23 mouse cellular contexts compared by ENCODE assay signal in the genomic region with DNA sequence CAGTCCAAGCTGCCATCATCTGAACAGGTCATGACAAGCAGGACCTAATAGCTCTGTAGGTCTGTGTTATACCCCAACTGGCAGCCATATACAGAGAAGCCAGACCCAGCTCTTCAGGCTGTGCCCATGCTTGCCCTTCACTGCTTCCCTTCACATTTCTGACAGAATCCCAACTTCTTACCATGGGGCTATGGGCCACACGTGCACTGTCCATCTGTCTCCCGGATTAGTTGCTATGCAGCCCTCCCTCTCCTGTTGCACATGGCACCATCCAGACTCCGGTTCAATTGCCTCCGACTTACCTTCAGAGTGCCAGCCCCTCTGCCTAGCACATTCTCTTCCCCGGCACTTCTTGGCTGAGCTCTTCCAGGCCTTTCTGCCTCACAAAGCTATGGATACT.
DNase-seq lines count a peak whose midpoint lies in the region; ATAC-seq and TF ChIP-seq lines count a peak whose summit lies in the region.
"Had no signal": no experiment of that assay in that cellular context is flagged by ENCODE, and none has a peak within 500 bp of the region (broad histone marks: within the 10 kb centered on the region; RNA-seq: fewer than 3 reads in every experiment).

No protein-coding gene starts in this region.

- no peak overlapping the region for H3K4me2 ChIP-seq in hindbrain, postnatal 0 days (ENCODE audit: low read depth, low read length)
- H3K4me2 ChIP-seq in hindbrain, embryonic 11.5 days (replicated peaks; ENCODE audit: low read depth, low read length): no peak overlapping the region
- no peak overlapping the region for H3K4me2 ChIP-seq in limb, embryonic 15.5 days
- H3K4me2 ChIP-seq: embryonic facial prominence, embryonic 12.5 days; forebrain, embryonic 13.5 days; forebrain, embryonic 15.5 days had no signal

- H3K27me3 ChIP-seq in hindbrain, postnatal 0 days (ENCODE audit: insufficient read depth, low read length): no peaks in the 10 kb centered on the region
- H3K27me3 ChIP-seq in hindbrain, embryonic 11.5 days (ENCODE audit: control insufficient read depth, insufficient read depth, low read length): no peaks in the 10 kb centered on the region
- H3K27me3 ChIP-seq in limb, embryonic 15.5 days: no peaks in the 10 kb centered on the region
- H3K27me3 ChIP-seq in limb, embryonic 10.5 days (ENCODE audit: low read depth, poor library complexity, severe bottlenecking): no peaks in the 10 kb centered on the region
- H3K27me3 ChIP-seq: CH12.LX; embryonic facial prominence, embryonic 12.5 days; forebrain, embryonic 13.5 days; forebrain, embryonic 15.5 days; Patski had no signal

- no peak overlapping the region for H3K9ac ChIP-seq in hindbrain, postnatal 0 days (replicated peaks; ENCODE audit: low read length)
- H3K9ac ChIP-seq in hindbrain, embryonic 11.5 days (ENCODE audit: low read depth, low read length): no peak overlapping the region
- H3K9ac ChIP-seq in limb, embryonic 15.5 days: no peak overlapping the region
- H3K9ac ChIP-seq: embryonic facial prominence, embryonic 12.5 days; forebrain, embryonic 13.5 days; forebrain, embryonic 15.5 days; forebrain, postnatal 0 days had no signal

- no peak for ATAC-seq in cerebellum, adult (ENCODE audit: insufficient number of reproducible peaks, low FRiP score, low TSS enrichment)
- ATAC-seq in hindbrain, postnatal 0 days: 0 out of 2 replicates have a peak, but pooled peaks have one; percentile 29
- no peak for ATAC-seq in hindbrain, embryonic 11.5 days (ENCODE audit: low FRiP score)
- ATAC-seq in limb, embryonic 15.5 days (ENCODE audit: insufficient number of reproducible peaks, low FRiP score, low TSS enrichment, low read depth): peak; percentile 42; the same call in 1 of the 2 replicates
- ATAC-seq: activated CD4-positive, CD25-positive, alpha-beta regulatory T cell, adult 4 months; CD4-positive, CD25-positive, alpha-beta regulatory T cell, adult 4 months; forebrain, embryonic 13.5 days; forebrain, embryonic 15.5 days; forebrain, postnatal 0 days; Patski had no signal

- H3K36me3 ChIP-seq in hindbrain, postnatal 0 days (ENCODE audit: insufficient read depth, low read length): no peaks in the 10 kb centered on the region
- H3K36me3 ChIP-seq in hindbrain, embryonic 11.5 days (ENCODE audit: control insufficient read depth, insufficient read depth, low read length): no peaks in the 10 kb centered on the region
- no peaks in the 10 kb centered on the region for H3K36me3 ChIP-seq in limb, embryonic 15.5 days
- H3K36me3 ChIP-seq in limb, embryonic 10.5 days: no peaks in the 10 kb centered on the region
- H3K36me3 ChIP-seq: embryonic facial prominence, embryonic 12.5 days; forebrain, embryonic 15.5 days; G1E had no signal

- TF ChIP-seq CTCF in hindbrain, postnatal 0 days (IDR thresholded peaks at IDR 0.05; ENCODE audit: low read depth): no peak

- no peaks in the 10 kb centered on the region for H3K9me3 ChIP-seq in hindbrain, postnatal 0 days (ENCODE audit: low read length)
- H3K9me3 ChIP-seq in hindbrain, embryonic 11.5 days (ENCODE audit: control insufficient read depth, low read length): peaks cover 3% of the 10 kb centered on the region; the same call in 1 of the 2 replicates
- H3K9me3 ChIP-seq in limb, embryonic 15.5 days: no peaks in the 10 kb centered on the region
- no peaks in the 10 kb centered on the region for H3K9me3 ChIP-seq in limb, embryonic 10.5 days (replicated peaks)
- H3K9me3 ChIP-seq: forebrain, embryonic 15.5 days had no signal

- WGBS in hindbrain, postnatal 0 days: 79% methylated on average over 5 of the region's 5 CpGs
- WGBS in hindbrain, embryonic 11.5 days: 98% methylated on average over 5 of the region's 5 CpGs
- 90% methylated on average over 5 of the region's 5 CpGs for WGBS in limb, embryonic 15.5 days
- WGBS in limb, embryonic 10.5 days: 94% methylated on average over 5 of the region's 5 CpGs

- no peak overlapping the region for H3K27ac ChIP-seq in hindbrain, postnatal 0 days
- no peak overlapping the region for H3K27ac ChIP-seq in hindbrain, embryonic 11.5 days (ENCODE audit: low read depth, low read length)
- H3K27ac ChIP-seq in limb, embryonic 15.5 days: no peak overlapping the region
- no peak overlapping the region for H3K27ac ChIP-seq in limb, embryonic 10.5 days
- H3K27ac ChIP-seq: embryonic facial prominence, embryonic 10.5 days; embryonic facial prominence, embryonic 12.5 days; forebrain, embryonic 13.5 days; forebrain, embryonic 15.5 days had no signal

- H3K4me1 ChIP-seq in hindbrain, postnatal 0 days (ENCODE audit: insufficient read depth, low read length): no peaks in the 10 kb centered on the region
- no peaks in the 10 kb centered on the region for H3K4me1 ChIP-seq in hindbrain, embryonic 11.5 days (replicated peaks; ENCODE audit: control insufficient read depth, insufficient read depth, low read length)
- no peaks in the 10 kb centered on the region for H3K4me1 ChIP-seq in limb, embryonic 15.5 days
- peaks cover 7% of the 10 kb centered on the region; the same call in 1 of the 2 replicates for H3K4me1 ChIP-seq in limb, embryonic 10.5 days
- H3K4me1 ChIP-seq: embryonic facial prominence, embryonic 12.5 days; forebrain, embryonic 13.5 days; forebrain, embryonic 15.5 days had no signal

- no peak overlapping the region for H3K4me3 ChIP-seq in hindbrain, postnatal 0 days (ENCODE audit: low read length)
- no peak overlapping the region for H3K4me3 ChIP-seq in hindbrain, embryonic 11.5 days (ENCODE audit: low read depth, low read length)
- no peak overlapping the region for H3K4me3 ChIP-seq in limb, embryonic 15.5 days
- no peak overlapping the region for H3K4me3 ChIP-seq in limb, embryonic 10.5 days
- H3K4me3 ChIP-seq: embryonic facial prominence, embryonic 10.5 days; embryonic facial prominence, embryonic 12.5 days; forebrain, embryonic 13.5 days; forebrain, embryonic 15.5 days had no signal

- DNase-seq in cerebellum, postnatal 10 days: peak; percentile 69 to 76
- DNase-seq in hindbrain, postnatal 0 days (ENCODE audit: low spot score): no peak
- DNase-seq in hindbrain, embryonic 11.5 days (ENCODE audit: low spot score): no peak
- DNase-seq in limb, embryonic 10.5 days (ENCODE audit: low spot score): no peak
- DNase-seq: adrenal gland, adult 8-10 months; adrenal gland, postnatal 14 days; B cell, adult 2 months; cerebellum, adult 11 months; cerebellum, adult 18-20 months; cerebellum, adult 8-10 months; cerebellum, adult 9-11 months; forebrain, postnatal 0 days had no signal

Comparison
In these comparisons a context has a peak if more than half of its experiments do, and no peak if none do; other contexts are left out.
1. ATAC-seq: peak in hindbrain, postnatal 0 days (single experiment) and limb, embryonic 15.5 days (single experiment); none in cerebellum, adult (single experiment) and hindbrain, embryonic 11.5 days (single experiment).
2. DNase-seq: peak in cerebellum, postnatal 10 days (2 of 2); none in hindbrain, postnatal 0 days (single experiment), hindbrain, embryonic 11.5 days (single experiment) and limb, embryonic 10.5 days (single experiment).